Mouse (Mus musculus) kidney, postnatal 0 days (tissue): ENCODE measurements at regions not wholly inside any gene's neighbourhood (a gene's known extent, or its start where the extent isn't known, plus 50 kb on each side); places are given as distances from the start of the nearest gene placed in this dataset.

Source experiments
- ATAC-seq: fragments of 200-750 bp; cut with Nextera tagmentation; replicated peaks from 2 replicates; pipeline ENCODE4 v1.8.0; 2017; ENCODE audit warnings: low read depth, moderate number of reproducible peaks, moderate TSS enrichment, moderate library complexity; ENCODE audit not compliant: low FRiP score
- DNase-seq: peaks from one replicate; pipeline ENCODE4 v3.0.0-alpha.2; 2016; ENCODE audit warnings: low spot score
- H3K27ac ChIP-seq: fragments of 300-500 bp; sonication (generic); 2 replicates; pipeline ENCODE4 v1.5.1; 2014; ENCODE audit warnings: mild to moderate bottlenecking
- H3K27me3 ChIP-seq: fragments of 300-500 bp; sonication (generic); 2 replicates; pipeline ENCODE4 v1.6.1; 2014; ENCODE audit warnings: low read length, mixed read lengths; ENCODE audit not compliant: insufficient read depth
- H3K36me3 ChIP-seq: fragments of 300-500 bp; sonication (generic); 2 replicates; pipeline ENCODE4 v1.6.1; 2014; ENCODE audit warnings: low read length, mixed read lengths; ENCODE audit not compliant: insufficient read depth
- H3K4me1 ChIP-seq: fragments of 300-500 bp; sonication (generic); replicated peaks from 2 replicates; pipeline ENCODE4 v1.6.1; 2014; ENCODE audit warnings: antibody characterized with exemption, low read length, mixed read lengths; ENCODE audit not compliant: insufficient read depth
- H3K4me2 ChIP-seq: fragments of 300-500 bp; sonication (generic); 2 replicates; pipeline ENCODE4 v1.6.1; 2014; ENCODE audit warnings: mild to moderate bottlenecking, low read length, moderate library complexity, mixed read lengths
- H3K4me3 ChIP-seq: fragments of 300-500 bp; sonication (generic); replicated peaks from 2 replicates; pipeline ENCODE4 v1.5.1; 2014; ENCODE audit warnings: low read depth, low read length
- H3K9ac ChIP-seq: fragments of 300-500 bp; sonication (generic); 2 replicates; pipeline ENCODE4 v1.6.1; 2014; ENCODE audit warnings: low read depth, low read length
- H3K9me3 ChIP-seq: fragments of 300-500 bp; sonication (generic); replicated peaks from 2 replicates; pipeline ENCODE4 v1.6.1; 2016; ENCODE audit warnings: low read length, inconsistent platforms, mixed read lengths
- CTCF ChIP-seq: IDR thresholded peaks from 2 replicates; pipeline ENCODE4 v1.5.1; 2016; ENCODE audit warnings: antibody characterized with exemption, low read depth, mild to moderate bottlenecking, moderate library complexity
- WGBS: fragments of 180-500 bp; shearing (Covaris S2); extraction: QIAGEN DNeasy Blood & Tissue Kit; methylation state at CpG from one replicate; pipeline ENCODE4 v1.1.7; 2014; 5-methylcytosine and 5-hydroxymethylcytosine counted together

- no peak for ATAC-seq
- Histone ChIP-seq H3K4me1 (no peaks in the 10 kb centered on the region), H3K36me3 (no peaks in the 10 kb centered on the region), H3K27ac (no peak overlapping the region), H3K4me3 (no peak overlapping the region), H3K27me3 (no peaks in the 10 kb centered on the region), H3K9me3 (no peaks in the 10 kb centered on the region), H3K9ac (no peak overlapping the region), H3K4me2 (no peak overlapping the region)
- DNase-seq, result no peak
- TF ChIP-seq CTCF, result no peak
- 80% methylated on average over 3 of the region's 3 CpGs for WGBS
Observed at GRCm38 (mm10) chr10:23595541-23595940, 191.5 kb downstream of the Rps12 start.

- DNase-seq, result no peak
- Histone ChIP-seq H3K4me1 (no peaks in the 10 kb centered on the region), H3K4me2 (no peak overlapping the region), H3K36me3 (no peaks in the 10 kb centered on the region), H3K9me3 (no peaks in the 10 kb centered on the region), H3K4me3 (no peak overlapping the region), H3K27me3 (no peaks in the 10 kb centered on the region), H3K27ac (no peak overlapping the region), H3K9ac (no peak overlapping the region)
- WGBS, result 59% methylated on average over 5 of the region's 5 CpGs
- no peak for ATAC-seq
- TF ChIP-seq CTCF, result no peak
Observed at GRCm38 (mm10) chr10:23580230-23580629, 206.8 kb downstream of the Rps12 start.

GRCm38 (mm10) chr10:23571013-23571412 lies 216.1 kb downstream of the Rps12 start:
- Histone ChIP-seq H3K36me3 (no peaks in the 10 kb centered on the region), H3K27ac (no peak overlapping the region), H3K9me3 (no peaks in the 10 kb centered on the region), H3K9ac (no peak overlapping the region), H3K4me2 (no peak overlapping the region), H3K4me1 (no peaks in the 10 kb centered on the region), H3K4me3 (no peak overlapping the region), H3K27me3 (no peaks in the 10 kb centered on the region)
- 84% methylated on average over 4 of the region's 4 CpGs for WGBS
- ATAC-seq, result no peak
- TF ChIP-seq CTCF, result no peak
- DNase-seq, result no peak

DNA sequence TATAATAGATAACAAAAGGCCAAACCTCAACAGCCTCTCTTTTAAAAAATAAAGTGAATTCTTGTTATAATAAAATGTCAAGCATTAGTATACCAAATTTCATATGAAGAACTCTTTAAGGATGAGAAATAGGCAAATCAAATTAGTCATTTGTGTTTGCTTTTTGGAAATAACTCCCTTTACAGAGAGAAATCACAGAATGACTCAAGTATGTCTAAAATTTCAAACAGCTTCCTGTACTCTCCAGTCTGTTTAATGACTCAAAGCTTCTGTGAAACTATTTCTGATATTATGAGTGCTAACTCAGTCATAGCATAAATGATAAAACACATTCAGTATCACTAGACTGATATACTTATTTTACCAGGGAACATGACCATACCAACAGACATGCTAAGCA lies 217.7 kb downstream of the Rps12 start:
- Histone ChIP-seq H3K27ac (no peak overlapping the region), H3K27me3 (no peaks in the 10 kb centered on the region), H3K36me3 (no peaks in the 10 kb centered on the region), H3K4me1 (no peaks in the 10 kb centered on the region), H3K4me3 (no peak overlapping the region), H3K9ac (no peak overlapping the region), H3K9me3 (no peaks in the 10 kb centered on the region), H3K4me2 (no peak overlapping the region)
- DNase-seq, result no peak
- no peak for ATAC-seq
- TF ChIP-seq CTCF, result no peak

- Histone ChIP-seq H3K4me2 (no peak overlapping the region), H3K4me1 (no peaks in the 10 kb centered on the region), H3K27ac (no peak overlapping the region), H3K36me3 (no peaks in the 10 kb centered on the region), H3K9me3 (no peaks in the 10 kb centered on the region), H3K4me3 (no peak overlapping the region), H3K27me3 (no peaks in the 10 kb centered on the region), H3K9ac (no peak overlapping the region)
- ATAC-seq, result no peak
- WGBS, result 83% methylated on average over 5 of the region's 5 CpGs
- DNase-seq, result no peak
- TF ChIP-seq CTCF, result no peak
Observed at GRCm38 (mm10) chr10:23562273-23562885, 211.8 kb upstream of the Eya4 start.

DNA sequence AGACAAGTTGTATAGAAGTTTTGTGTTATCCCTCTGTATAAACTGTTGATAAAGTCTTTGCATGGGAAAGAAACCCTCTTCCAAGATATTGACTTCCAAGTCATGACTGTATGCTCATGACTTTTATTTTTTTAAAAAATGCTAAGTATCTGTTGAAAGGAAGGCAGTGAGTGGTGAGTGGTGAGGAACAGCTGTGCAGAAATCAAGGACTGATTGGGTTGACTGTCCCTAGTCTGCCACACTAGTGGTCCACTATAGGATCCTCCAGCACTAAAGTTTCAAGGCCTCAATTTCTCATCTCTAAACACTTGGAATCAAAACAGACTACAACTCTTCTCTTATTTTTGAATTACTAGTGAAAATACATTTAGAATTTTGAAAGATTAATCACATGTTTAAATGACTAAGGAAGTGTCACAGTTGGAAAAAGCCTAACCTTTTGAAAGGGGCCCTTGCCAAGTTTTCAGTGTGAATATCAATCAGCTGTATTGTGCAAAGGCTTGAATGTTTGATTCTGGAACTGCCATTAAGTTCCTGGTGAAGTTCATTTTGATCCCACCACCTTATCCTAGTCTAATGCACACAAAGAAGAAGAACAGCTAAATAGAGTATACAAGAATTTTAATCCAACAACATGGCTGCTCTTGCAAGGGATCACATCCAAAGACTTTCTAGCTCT lies 209.5 kb upstream of the Eya4 start:
- TF ChIP-seq CTCF, result no peak
- Histone ChIP-seq H3K4me2 (no peak overlapping the region), H3K9me3 (no peaks in the 10 kb centered on the region), H3K4me3 (no peak overlapping the region), H3K27ac (no peak overlapping the region), H3K9ac (no peak overlapping the region), H3K27me3 (no peaks in the 10 kb centered on the region), H3K4me1 (no peaks in the 10 kb centered on the region), H3K36me3 (no peaks in the 10 kb centered on the region)
- DNase-seq (no peak), ATAC-seq (no peak)

GRCm38 (mm10) chr10:23557828-23558227 lies 207.2 kb upstream of the Eya4 start:
- no peak for TF ChIP-seq CTCF
- ATAC-seq, result no peak
- H3K27ac ChIP-seq, result no peak overlapping the region
- H3K9me3 ChIP-seq, result no peaks in the 10 kb centered on the region
- no peak for DNase-seq
- H3K4me1 ChIP-seq, result no peaks in the 10 kb centered on the region
- no peak overlapping the region for H3K4me3 ChIP-seq
- no peaks in the 10 kb centered on the region for H3K36me3 ChIP-seq
- H3K27me3 ChIP-seq, result no peaks in the 10 kb centered on the region
- no peak overlapping the region for H3K4me2 ChIP-seq
- no peak overlapping the region for H3K9ac ChIP-seq
- WGBS, result 75% methylated on average over 3 of the region's 3 CpGs
